Mouse (Mus musculus): ENCODE results near the gene Jkamp.
"Not testable (repeated sequence)": the region's sequence is repeated elsewhere in the genome, so short reads cannot be mapped to it uniquely, and the experiment has no call there.

Jkamp gene

DNA sequence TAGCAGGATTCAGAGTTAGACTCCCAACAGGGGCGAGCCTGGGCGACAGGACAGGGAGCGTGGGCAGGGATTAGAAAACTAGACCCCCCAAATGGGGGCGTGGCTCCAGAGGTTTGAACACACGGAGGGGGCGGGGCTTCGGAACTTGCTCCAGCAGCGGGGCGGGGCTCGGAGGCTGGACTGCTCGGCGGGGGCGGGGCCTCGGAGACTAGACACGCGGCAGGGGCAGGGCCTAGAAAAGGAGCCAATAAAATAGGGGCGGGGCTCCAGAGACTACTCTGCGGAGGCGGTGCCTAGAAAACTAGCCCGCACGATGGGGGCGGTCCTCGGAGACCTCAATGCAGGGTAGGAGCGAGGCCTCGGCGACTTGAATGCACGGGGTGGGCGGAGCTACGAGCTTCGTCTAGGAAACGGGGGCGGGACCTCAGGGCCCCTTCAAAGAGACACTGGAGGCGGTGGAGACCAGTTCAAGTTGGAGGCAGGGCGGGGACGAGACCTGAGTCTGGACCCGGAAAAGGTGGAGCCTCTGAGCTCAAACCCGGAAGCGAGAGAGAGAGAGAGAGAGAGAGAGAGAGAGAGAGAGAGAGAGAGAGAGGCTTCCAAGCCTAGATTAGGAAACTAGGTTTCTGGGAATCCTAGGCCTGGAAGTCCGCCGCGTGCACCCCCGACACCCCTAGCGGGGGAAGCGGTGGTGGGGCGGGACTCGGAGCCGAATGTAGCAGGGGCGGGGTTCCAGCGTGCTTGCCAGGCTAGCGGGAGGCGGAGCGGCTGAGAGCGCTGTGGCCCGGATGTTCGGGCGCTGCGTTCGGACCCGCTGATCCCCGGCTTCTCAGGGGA is at the start of gene Jkamp, which contains the start of gene L3hypdh:
Jkamp (plus strand) TSS at position 261 of the 837 bp plus-strand sequence.
L3hypdh (minus strand) TSS at position 111 of the 837 bp plus-strand sequence.
- DNase-seq (ENCODE audit: low spot score in 2 of 2) = peak; percentile 99

DNA sequence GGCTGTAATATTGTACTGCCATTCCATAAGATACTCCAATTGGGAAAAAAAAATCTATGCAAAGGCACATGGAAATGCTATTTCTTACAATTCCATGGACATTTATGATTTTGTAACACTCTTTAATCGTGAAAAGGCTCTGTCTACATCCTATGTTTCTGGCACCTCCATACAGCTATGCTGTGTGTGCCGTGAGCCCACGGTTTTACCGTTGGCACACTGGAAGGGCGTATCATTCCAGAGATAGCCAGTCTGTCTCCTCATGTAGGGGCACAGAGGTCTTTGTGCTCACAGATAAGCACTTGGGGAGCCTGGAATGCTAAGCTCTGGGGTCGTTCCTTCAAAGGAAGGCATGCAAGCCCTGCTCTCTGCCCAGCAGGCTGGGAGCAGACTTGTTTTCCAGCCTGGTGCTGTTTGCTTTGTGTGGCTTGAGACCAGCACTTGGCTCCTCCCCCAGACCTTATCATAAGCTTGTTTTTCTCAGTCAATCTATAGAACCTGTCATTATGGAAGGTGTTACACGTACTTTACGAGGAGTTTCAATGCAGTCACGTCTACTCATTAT is 49.2 kb upstream of the Jkamp start:
- DNase-seq (ENCODE audit: low spot score in 2 of 2) = no peak

DNA sequence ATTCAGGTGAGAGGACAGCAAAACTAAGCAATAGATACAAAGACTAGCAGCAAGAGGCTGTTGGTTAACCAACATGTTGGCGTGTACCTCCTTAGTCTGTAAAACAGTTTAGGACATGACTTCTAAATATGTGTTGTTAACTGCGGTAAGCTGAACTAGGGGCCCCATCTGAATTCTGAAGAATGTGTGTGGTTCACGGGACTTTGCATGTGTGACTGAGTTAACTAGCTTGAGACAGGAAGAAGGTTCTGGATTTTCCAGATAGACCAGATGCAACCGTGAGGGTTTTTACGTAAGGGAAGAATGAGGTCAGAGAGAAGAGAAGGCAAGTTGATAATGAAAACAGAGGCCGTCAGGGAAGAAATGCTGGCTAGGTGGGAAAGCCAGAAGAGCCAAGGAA is 48.3 kb upstream of the Jkamp start:
- DNase-seq (ENCODE audit: low spot score in 2 of 2) = no peak

DNA sequence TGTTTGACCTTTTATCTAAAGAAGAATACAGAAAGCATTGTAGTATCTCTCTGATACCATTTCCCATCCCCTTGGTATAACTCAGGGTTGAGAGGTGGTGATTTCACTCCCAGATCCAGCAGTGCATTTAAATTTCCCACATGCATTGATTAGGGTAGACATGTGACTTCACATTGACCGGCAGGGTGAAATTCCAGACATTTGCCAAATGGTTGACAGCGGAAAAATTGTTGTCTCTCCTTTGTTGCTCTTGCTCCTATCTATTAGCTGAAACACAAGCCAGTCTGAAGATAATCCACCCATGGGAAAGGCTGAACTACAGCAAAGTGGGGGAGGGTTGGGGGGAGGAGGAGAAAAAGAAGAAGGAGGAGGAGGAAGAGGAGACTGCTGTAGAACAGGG is 46.5 kb upstream of the Jkamp start:
- no peak for DNase-seq (ENCODE audit: low spot score in 2 of 2)

DNA sequence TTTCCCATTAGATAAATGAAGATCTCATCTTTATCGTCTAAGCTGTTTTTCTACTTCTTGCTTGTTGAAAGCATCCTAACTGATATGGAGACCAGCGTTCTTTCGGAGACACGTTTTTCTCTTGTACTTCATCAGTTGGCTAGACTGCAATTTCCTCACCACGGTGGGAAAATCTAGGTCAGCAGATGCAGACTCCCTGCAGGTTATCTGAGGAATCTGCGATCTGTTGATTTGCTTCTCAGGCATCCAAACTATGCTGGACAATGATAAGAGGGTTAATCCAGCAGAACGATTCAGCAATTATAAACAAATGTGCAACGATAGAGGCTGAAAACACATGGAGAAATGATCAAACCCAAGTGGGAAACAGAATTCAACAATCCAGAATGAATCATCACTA is 45.9 kb upstream of the Jkamp start:
- no peak for DNase-seq (ENCODE audit: low spot score in 2 of 2)

DNA sequence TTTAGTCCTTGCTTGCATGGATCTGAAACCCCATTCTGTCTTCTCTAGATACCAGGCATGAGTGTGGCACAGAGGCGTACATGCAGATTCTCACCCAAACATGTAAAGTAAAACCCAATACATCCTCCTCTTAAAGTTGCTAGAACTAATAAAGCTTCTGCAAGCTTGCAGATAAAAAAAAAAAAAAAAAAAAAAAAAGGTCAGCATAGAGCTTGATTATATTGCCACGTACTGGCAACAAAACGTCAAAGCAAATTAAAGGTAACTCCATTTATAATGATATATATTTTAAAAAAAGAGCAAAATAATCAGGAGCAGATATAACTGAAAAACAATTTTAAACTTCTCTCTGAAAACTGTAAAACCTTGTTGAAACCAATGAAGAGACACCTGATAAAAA is 44.2 kb upstream of the Jkamp start:
- DNase-seq (ENCODE audit: low spot score in 2 of 2) = no peak

- DNase-seq (ENCODE audit: low spot score in 2 of 2) = no peak
Measured at GRCm38 (mm10) chr12:72047513-72047912, 37.9 kb upstream of the Jkamp start.

DNA sequence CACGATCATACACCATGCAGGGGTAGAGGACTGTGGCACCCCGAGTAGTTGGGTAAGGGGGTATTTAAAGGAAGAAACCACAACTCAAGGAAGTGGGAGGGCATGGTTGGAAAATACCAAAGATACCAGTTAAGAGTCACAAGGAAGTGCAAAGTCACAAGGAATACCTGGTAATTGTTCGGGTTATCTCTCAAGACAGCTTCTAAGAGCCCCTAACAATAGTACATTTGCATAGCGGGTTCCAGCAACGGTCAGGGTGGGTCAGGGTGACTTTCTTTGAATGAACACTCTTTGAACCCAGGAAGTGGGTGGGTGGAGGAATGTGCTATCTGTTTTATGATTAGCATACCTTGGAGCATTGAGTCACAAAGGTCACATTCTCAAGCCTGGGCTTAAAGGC is 35.2 kb upstream of the Jkamp start:
- DNase-seq (ENCODE audit: low spot score in 2 of 2) = not testable (repeated sequence)

- DNase-seq (ENCODE audit: low spot score in 2 of 2) = no peak
Measured at GRCm38 (mm10) chr12:72050821-72051220, 34.6 kb upstream of the Jkamp start.

DNA sequence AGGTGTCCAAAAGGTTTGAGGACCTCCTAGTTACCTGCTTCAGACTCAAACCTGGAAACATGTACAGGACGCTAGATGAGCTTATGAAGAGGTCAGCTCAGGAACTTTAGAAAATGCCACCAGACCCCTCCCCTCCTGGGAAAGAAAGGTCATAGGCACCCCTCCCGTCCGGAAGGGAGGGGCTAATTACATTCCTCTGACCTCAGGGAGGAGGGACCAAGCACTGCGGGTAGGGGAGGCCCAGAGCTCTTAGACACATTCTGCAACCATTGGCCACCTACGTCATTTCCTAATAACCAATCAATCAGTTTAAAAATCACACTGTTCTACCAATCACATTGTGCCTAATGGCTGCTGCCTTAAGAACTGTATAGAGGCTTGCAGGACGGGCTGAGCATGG is 32.8 kb upstream of the Jkamp start:
- no peak for DNase-seq (ENCODE audit: low spot score in 2 of 2)

DNA sequence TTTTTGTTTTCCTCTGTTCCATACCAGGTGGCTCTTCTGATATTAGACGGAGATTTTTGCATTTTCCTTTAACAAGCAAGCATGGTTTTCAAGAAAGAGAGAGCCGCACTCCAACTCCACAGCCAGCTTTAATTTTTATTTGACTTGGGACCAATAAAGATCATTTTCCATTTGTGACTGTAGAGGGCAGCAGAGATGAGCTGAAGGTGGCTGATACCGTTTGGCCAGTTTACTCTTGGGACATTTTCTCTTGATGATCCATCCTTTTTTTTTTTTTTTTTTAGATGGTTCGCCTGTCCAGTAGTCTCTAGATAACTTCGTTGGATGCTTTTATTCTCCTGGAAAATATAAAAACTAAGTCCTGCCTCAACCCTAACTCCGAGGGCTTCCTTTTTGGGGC is 32.1 kb upstream of the Jkamp start:
- DNase-seq (ENCODE audit: low spot score in 2 of 2) = no peak

- no peak for DNase-seq (ENCODE audit: low spot score in 2 of 2)
Measured at GRCm38 (mm10) chr12:72053851-72054250, 31.5 kb upstream of the Jkamp start.

- DNase-seq (ENCODE audit: low spot score in 2 of 2) = no peak
Measured at GRCm38 (mm10) chr12:72057780-72058179, 27.6 kb upstream of the Jkamp start.

DNA sequence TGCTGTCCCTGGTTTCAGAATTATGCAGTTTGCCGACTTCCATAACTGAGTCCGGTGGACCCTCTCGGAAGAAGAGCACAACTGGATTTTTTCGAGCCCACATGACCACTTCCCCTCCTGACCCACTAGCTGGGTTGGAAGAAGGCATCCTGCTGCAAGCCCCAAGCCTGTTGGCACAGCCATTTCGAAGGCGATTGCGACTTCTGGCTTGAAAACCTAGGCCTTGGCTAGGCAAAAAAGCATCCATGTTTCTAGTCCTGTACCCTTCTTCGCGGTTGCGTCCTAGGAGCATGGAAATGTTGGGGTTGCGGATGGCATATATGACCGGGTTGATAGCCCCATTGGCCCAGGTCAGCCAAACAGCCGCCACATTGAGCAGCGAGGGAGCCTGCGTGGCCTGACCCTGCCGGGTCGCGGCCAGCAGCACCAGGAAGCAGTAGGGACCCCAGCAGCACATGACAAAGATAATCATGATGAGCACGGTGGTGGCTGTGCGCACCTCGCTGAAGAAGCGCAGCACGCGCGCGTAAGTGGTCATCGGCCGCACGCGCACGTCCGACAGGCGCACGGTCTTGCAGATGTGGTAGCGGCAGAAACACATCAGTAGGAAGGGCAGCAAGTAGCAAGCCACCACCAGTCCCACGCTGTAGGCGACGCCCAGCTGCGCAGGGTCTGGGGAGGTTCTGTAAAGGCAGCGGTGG is 15.6 kb upstream of the Jkamp start:
- no peak for DNase-seq (ENCODE audit: low spot score in 2 of 2)

GRCm38 (mm10) chr12:72070327-72071269 is 14.8 kb upstream of the Jkamp start, which contains the start of gene Gpr135:
Gene Gpr135 (minus strand): TSS chr12:72071125.
- peak; percentile 57 to 87 for DNase-seq (ENCODE audit: low spot score in 2 of 2)

DNA sequence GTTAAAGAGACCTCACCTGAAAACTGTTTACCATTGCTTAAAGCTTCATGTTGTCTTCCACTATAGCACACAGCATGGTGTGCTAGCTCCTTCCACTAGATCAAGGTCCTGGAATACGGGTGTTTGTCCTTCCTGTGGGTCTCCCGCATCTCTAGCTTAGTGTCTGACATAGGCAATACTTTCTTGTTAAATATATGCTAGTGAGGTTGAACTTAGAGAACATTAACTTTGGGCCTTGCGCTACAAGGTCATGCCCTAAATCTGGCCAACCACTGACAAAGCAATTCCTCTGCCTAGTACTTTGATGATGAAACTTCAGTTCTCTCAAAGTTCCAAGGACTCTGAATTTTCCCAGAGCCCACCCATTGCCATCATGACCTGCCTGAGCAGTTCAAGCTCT is 7.1 kb upstream of the Jkamp start:
- DNase-seq (ENCODE audit: low spot score in 2 of 2) = no peak

DNA sequence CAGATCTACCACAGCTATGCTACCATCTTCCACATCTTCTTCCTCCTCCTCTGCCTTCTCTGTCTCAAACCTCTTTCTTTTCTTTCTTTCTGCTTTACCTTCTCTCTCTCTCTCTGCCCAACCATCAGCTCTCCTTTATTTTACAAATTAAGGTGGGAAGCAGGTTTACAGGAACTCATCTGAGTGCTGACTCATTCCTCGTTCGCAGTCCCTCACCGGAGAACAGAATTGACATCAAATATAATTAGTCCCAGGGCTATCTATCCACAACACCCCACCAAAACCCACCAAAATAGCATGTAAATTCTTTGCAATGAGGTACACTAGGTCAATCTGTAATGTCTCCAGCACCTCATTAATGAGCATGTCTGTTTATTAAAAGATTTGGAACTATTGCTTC is 3.4 kb upstream of the Jkamp start:
- DNase-seq (ENCODE audit: low spot score in 2 of 2) = no peak

GRCm38 (mm10) chr12:72082370-72082769 is 3.0 kb upstream of the Jkamp start:
- DNase-seq (ENCODE audit: low spot score in 2 of 2) = no peak

- no peak for DNase-seq (ENCODE audit: low spot score in 2 of 2)
Measured at GRCm38 (mm10) chr12:72083265-72083664, 2.1 kb upstream of the Jkamp start.

GRCm38 (mm10) chr12:72084261-72085023 is 947 bp upstream of the Jkamp start:
- peak in 1 of 2 experiments; percentile 32 for DNase-seq (ENCODE audit: low spot score in 2 of 2)

DNA sequence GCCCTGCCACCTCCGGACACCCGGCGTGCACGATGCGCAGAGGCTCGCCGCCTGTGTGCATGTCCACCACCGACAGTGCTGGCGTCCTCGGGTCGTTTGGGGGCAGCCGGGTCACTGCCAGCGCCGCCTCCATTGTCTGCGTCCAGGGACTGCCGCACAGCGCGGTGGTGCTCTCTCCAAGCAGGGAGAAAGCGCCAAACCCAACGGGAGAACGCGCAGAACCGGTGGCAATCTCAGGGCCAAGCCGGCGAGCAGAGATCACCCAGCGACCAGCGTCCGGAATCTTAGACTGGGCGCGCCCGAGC is 413 bp upstream of the Jkamp start:
- DNase-seq (ENCODE audit: low spot score in 2 of 2) = no peak

All from left cerebral cortex, adult 9 months (tissue).